Mouse (Mus musculus) cerebellum, adult 9-10 months (tissue): Measurements from ENCODE around the gene Col8a1.

Experiments
- DNase-seq: peaks from one replicate; pipeline ENCODE4 v3.0.0; 2022

Gene Col8a1

DNA sequence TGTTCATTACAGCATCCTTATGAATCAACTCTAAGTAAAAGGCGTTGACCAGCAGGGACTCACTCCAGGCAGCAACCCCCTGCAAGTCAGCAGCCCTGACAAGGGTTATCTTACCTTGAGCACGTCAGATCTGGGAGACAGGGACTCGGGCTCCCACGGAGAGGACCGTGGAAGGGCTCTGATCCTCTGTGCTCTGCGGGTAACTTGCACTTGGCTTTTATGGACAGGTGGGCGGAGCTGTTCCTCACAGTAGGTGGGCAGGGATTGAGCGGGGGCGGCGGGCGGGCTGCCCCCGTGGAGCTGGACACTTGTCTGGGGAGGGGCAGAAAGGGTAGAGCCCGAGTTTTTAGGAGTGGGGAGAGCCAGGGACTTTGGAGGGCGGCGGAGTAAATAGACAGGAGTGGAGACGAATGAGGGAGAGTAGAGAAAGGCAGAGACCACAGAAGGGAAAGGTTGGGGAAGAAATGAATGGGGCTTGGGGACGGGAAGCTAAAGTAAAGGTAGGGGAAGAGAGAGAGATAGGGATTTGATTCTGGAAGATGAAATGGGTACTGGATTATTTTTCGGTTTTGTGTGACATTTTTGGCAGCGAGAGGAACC, at the start of gene Col8a1:
Col8a1 (minus strand) TSS at position 212 of the 600 bp plus-strand sequence.
- DNase-seq, result no peak

DNA sequence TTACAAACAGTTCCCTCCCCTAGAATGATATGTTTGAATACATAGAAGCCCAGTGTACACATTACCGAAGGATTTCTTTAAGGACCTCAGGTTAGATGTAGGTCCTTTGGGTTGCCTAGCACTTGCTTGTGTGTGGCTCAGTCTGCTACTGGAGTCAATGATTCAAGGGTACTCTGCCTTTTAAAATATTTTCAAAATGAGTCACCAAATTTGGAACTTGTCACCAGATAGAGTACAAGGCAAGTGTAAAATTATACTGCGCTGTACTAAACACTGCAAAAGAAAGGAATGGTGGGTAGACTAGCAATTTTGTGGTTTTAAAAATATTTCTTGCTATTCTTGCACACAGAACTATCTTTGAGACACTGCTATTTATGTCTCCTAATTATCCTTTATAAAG, 47.3 kb upstream of the Col8a1 start:
- DNase-seq, result no peak

DNA sequence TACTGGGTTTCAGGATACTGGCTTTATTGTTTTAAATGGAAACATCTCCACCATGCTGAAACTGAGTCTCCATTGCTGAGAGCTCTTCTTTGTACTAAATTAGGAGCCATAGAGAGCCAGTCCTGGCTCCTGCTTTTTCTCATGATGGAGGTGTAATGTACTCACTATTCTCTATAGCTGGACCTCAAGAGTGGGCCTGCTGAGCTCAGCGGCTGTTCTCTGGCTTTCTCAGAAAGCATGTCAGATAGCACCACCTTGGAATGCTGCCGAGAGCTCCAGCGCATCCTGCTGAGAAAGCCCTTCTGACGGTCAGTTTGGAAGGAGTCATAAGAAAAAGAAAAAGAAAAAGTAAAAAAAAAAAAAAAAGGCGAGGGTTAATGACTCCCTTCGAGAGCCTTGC, 41.8 kb upstream of the Col8a1 start:
- DNase-seq, result peak; percentile 30

DNA sequence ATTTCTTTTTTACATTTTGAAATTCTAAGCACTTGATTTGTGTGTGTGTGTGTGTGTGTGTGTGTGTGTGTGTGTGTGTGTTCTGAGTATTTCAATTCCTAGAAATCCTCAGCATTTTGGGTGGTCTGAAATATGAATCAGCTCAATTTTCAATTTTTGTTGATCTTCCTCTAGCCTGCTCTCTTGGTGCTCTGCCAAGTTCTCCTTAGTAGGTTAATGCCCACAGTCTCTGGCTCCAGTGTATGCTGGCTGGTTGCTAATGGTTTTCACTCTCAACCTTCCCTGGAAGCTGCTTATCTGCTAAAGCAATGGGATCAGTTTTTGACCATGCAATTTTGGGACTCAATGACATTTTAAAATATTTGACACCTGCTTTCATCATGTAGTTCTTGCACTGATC, 24.5 kb upstream of the Col8a1 start:
- DNase-seq, result no peak

DNA sequence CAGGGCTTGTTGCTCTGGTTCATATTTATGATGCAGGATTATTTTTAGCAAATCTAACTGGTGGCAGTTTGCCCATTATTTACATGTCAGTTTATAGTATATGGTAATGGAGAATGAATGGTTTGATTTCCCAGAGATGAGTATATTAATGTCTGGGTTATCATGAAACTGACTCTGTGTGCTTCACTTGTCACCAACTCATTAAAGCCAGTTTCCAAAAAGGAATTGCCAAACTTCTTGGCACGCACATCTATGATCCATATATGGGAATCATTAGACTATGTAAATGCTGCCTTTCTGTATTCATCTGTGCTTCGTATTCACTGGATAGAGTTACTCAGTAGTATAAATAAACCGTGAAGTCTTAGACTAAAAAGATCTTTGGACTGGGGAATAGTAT, 11.1 kb upstream of the Col8a1 start:
- no peak for DNase-seq

DNA sequence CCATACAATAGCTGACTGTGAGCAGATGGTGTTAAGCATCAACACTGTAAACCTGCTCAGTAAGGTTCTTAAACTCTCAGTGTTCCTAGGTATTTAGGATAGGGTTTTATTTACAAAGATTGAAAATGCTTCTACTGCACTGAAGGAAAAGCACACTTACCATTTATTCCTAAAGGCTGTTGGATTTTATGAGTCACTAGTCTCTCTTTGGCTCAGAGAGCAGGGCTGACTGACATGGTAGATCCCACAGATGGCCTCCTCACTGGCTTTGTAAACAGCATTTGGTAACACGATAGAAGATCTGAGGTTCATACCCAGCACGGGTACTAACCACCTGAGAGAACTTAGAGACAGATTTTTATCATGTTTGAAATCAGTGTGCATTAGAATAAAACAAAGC, 5.3 kb upstream of the Col8a1 start:
- no peak for DNase-seq

DNA sequence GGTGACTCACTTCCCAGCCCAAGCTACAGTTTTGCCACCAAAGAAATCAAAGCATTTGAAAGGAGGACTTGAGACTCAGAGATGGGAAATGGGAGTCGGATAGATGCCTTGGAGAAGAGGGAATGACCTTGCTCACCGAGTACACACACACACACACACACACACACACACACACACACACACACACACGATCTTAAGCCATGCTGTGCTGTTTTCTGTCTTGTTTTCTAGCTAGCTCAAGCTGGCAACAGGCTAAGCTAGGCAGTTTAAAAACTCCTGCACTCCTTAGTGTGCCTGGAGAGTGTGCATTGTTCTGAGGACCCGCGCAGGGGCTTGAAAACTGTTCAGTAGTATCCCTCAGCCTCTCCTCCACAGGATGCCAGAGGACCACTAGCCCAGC, 1.2 kb upstream of the Col8a1 start:
- DNase-seq, result no peak

DNA sequence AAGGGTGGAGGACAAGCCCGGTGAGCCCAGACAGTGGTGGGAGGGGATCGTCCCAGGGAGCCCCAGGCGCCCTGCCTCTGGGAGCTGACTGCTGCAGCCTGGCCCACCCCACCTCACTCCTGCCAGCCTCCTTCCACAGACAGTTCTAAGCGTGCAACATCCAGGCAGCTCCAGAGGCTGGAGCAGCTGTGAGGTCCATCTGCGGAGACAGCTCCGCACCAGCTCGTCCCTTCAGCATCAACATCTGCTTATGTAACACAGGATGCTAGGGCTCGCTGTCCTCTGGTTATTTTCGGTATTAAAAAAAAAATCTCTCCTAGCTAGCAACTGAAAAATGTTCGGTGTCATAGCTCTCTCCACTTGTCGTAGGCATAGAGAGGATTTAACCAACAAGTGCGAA, 704 bp upstream of the Col8a1 start:
- peak; percentile 4 for DNase-seq

DNA sequence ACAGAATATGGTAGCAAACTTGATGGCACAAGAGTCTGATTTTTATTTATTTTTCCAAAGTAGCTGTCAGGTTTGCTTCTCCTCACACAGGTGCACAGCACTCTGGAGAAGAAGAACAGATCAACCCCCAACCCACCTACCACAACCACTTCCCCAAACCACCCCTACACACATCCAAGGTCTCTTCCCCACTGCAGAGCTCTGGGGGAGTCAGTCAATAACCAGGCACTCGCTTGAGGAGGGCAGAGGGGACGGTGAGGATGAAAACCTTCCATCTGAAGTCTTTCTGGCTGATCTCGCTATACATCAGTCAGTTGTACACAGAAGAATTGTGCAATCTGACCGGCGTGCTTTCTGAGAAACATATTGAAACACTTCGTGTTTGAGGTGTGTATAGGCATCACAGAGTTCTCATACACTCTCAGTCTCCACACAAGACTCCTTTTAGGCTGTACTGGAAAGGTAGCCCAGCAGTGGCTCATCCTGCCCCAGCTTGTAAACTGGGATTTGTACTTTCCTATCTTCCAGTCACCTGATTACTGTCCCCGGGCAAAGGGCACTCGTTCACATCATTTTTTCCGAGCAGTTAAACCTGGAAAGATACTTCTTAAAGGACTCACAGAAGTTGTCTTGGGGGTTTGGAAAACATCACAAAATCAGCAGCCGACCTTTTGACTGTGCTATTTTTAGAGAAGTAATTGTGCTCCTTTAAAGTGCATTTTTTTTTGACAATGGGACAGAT, 827 bp downstream of the Col8a1 start:
- DNase-seq, result no peak

DNA sequence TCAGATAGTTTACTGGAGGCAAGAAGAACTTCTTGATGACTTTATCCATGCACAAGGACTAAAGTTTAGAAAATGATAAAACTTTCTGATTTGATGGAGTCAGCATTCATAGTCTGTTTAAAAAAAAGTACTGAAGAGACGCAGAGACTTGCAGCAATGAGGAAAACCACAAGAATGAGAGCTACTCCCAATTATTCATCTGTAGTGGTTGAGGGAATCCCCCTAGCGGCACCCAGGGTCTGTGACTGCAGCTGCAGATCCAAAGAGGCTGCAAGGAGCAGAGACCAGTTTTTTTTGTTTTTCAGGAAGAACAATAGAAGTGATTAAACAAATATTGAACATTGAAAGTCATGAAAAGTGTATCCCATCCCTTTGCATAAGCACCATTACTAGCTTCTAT, 4.0 kb downstream of the Col8a1 start:
- no peak for DNase-seq

DNA sequence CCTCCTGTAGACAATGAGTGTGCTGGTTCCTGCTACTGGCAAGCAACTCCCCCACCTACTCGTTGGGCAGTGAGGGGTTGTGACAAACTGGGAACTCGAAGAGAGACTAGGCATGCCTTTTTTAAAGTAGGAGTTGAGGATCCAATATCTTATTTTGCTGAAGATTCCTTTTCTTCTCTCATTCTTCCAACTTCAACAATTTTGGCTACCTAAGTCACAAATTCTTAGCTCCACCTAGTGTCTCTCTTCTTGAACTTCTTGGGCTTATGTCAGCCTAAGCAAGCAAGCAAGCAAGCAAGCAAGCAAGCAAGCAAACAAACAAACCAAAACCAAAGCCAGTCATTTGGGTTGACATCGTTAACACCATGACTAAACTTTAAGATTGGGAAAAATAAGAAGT, 6.4 kb downstream of the Col8a1 start:
- no peak for DNase-seq

DNA sequence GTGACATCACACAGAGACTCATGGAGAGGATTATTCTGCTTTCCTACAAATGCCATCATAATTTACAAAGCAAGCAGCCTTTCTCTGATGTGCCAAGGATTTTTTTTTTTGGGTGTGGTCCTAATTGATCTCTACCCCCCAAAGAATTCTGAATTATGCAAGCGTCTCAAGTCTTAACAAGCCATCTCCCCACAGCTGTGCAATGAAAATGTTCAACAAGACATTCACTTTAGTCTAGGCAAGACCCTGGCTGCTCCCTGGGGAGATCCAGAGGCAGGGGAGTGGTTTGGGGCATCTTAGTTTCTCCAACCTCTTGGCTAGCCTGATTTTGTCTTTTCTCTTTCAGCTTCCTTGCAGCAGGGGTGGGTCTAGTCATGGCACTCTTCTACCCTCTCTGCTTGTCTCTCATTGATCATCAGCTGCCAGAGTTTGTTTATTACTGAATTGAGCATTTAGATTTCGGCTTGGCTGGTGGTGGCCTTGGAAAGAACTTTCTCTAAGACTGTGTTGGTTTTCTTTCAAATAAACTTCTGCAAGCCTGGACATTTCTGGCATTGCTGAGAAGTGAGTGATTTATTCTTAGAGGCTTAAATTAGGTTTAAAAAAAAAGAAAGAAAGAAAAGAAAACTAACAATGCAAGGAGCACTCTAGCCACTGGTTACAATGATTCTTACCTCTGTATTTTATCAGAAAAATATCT, 7.0 kb downstream of the Col8a1 start:
- no peak for DNase-seq

DNA sequence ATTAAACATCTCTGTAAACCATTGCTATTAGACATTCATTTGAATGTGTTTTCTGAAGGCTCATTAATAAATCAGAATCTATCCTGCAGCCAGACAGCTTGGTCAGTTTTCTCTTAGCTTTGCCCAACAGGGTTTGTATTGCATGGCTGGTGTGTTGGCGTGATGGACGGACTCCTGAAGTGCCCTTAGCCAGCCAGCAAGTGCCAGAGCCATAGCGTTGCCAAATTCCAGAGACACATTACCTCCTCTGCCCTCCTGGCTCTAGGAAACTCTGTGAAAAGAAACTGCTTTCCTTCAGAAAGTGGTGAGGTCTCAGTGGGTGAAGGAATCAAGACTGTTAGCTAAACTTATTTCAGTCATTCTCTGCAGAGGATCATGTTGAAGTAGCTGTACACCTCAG, 14.4 kb downstream of the Col8a1 start:
- DNase-seq, result no peak

DNA sequence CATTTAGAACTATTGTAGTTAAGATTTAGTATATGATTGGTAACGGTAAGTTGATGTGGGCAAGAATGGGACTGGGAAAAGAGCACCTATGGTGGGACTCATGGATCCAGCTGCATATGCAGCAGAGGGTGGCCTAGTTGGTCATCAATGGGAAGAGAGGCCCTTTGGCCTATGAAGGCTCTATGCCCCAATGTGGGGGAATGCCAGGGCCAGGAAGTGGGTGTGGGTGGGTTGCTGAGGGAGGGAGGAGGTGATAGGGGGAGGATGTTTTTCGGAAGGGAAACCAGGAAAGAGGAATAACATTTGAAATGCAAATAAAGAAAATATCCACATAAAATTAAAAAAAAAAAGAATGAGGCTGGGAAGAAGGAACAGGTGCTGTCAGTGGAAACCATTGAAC, 19.6 kb downstream of the Col8a1 start:
- DNase-seq, result no peak

DNA sequence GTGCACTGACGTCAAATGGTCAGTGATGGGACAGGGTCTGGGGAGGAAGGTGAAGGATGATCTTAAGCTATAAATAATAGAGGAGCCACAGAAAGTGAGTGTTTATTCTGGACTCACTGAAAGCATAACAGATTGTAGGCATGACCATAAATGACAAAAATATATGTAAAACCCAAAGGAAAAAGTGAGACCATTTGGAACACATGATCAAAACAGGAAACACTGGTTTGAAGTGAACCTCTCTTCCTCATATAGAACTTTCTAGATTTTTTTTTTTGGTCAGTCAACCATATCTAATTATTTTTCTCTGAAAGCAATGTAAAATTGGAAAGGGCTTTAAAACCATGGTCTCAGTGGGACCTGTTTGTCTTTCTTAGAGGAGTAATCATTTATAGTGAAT, 21.0 kb downstream of the Col8a1 start:
- no peak for DNase-seq

DNA sequence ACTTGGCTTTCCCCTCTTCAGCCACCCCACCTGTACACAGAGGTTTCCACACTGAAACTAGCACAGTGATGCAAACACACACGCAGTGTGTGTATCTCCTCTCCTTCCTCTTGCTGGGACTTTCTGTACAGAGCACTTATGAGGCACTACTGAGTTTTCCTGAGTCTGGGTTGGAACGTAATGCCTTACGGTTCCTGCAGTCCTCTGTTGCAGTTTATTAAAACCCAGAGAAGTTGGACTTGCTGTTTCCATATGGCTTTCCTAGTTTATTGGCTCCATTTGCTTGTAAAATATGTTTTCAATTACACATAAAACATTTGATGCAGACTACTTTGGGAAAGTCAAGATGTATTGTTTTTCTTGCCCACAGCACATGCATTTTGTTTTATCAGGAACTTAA, 21.4 kb downstream of the Col8a1 start:
- no peak for DNase-seq

DNA sequence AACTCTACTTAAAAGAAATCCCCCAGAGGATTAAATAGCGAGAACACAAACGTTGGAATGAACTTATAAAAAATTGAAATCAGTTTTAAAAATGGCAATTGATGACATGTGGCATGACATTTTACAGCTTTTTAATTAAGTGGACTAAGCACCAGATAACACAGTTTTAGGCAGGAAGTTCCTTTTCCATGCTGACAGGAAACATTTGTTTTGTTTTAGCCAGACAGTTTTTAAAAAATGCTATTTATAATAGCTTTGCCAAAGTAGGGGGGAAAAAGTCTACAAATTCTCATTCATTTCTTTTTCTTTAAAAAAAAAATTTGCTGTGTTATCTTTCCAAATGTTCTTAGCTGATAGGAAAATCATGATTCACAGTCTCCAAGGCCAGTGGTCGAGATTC, 29.6 kb downstream of the Col8a1 start:
- DNase-seq, result no peak

DNA sequence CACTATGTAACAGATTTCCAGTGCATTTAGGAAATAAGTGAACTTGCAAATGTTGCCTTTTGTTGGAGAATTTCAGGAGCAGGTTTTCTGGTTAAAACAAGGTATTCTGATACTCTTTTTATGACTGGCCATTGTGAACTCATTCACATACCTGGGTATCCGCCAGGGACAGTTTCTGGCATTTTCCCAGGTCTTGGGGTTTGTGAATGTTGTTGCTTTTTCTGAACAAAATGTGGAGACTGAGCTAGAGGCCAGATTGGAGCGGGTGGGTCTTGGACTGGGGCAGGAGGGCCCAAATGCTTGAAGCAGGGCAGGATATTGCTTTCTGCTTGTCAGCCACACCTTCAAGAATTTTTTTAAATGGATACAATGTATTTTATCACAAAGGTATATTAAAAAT, 35.6 kb downstream of the Col8a1 start:
- DNase-seq, result no peak

DNA sequence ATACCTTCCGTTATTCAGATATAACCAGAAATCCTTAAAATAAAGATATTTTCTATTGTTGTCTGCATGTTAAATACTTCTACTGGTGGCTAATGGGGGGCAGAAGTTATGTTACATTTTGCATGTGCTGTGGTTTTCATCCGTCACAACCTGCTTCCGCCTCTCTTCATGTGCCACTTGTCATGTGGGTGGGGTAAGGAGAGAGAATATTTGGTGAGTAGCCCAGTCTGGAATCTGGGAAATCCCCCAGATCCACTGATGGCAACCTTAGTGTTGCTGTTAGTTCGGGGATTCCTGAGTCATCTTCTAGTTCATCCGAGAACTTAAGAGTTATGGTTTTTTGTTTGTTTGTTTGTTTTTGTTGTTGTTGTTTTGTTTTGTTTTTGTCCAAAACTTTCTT, 55.8 kb downstream of the Col8a1 start:
- no peak for DNase-seq

DNA sequence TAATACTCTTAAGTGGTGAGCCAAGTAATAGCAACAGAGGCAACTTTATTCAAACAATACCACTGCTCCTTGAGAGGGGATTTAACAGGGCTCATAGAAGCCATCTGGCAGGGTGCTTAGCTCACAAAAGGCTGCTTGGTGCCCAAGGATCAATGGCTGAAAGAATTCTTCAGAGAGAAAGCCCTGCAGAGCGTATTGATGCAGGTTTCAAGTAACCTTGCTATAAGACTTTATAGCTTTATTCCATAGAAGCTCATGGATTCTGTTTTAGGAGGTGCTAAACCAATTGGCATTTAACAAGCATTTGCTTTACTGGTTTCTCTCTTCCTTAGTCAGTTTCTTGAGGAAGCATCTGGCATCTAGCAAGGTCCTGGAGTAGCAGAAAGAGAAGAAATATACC, 59.8 kb downstream of the Col8a1 start:
- DNase-seq, result no peak

DNA sequence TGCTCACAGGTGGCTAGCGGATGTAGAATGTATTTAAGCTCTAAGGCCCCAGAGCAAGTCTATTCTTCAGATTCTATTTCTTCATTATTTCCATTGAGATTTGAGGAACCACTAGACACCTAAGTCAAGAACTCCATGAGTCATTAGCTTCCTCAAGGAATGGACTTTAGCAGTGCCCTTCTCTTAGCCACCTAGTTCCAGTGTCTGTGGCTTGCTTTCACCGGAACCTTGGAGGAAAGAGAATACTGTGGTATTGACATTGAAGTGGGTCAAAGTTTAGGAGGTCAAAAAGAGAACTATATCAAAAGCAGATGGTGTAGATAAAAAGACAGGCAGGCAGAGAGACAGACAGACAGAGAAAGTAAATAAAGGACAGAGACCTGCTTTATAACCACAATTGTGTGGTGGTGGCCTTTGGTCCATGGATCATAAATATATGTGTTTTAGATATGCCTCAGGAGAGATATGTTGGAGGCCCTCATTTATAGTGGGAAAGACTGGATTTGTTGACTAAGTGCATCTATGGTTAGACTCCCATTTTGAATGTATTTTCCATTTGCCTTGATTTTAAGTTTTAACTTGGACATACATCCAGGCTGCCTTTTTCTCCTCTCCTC, 60.5 kb downstream of the Col8a1 start:
- DNase-seq, result no peak

DNA sequence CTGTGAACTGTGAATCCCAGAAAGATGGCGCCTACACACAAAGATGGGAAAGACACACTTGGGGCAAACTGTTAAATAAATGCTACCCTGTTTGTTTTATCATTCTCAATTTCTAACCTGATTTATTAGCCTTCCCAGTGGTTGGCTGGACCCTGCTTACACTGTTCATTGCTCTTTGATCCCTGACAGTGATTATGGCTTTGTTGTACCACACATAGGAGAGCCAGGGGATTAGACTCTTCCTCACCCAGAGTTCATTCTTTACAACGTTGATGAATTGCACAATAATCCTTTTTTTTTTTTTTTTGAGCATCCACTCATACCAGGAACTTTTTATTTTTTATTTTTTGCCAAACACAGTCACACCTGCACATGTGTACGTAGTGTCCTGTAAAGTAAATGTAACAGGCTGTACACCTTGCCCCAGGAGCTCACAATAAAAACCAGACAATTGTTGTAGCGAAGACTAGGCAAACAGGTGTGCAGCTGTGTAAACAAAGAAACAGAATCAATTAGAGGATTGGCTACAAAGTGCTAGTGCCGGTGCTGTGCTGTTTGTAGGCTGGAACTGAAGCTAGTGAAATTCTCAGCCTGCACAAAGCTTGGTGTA, 68.6 kb downstream of the Col8a1 start:
- no peak for DNase-seq

DNA sequence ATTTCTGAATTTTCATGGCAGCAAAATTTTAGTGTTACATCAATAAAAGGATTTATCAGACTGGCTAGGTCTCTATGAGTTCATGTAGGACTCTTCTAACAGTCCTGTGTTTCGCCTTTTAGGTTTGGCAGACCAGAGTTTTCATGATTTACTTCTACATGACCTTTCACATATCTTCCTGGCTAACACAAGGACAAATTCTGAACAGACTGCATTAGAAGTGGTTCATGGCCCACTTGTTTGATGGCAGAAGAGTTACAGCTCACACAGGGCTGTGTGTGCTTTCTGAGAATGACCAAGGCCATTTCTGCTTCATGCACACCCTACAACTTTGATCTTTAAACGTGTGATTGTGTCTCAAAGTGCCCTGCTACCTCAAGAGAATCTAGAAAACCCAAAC, 82.3 kb downstream of the Col8a1 start:
- DNase-seq, result no peak

DNA sequence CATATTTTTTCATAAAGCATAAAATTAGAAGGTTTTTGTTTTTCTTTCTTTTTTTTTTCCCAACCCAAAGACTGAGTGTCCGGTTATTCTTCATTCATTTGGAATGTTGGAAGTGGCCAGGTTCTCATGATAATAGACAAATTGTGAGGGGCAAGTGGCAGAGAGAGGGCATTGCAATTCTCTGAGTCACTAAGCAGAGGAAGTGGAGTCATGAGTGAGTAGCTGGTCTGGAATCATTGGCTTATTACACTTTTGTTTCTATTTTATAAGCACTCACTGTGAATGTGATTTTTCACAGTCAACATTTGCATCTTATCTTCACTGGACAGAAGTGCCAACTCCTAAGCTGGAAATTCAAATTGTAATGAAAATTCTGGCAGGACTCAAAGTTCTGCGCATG, 82.9 kb downstream of the Col8a1 start:
- DNase-seq, result no peak
